Mouse (Mus musculus): ENCODE results near the gene Lpar2. TPM values are rescaled to one million over a fixed set of nuclear protein-coding genes. Genes with fewer than 3 reads are reported as not detected.

The Lpar2 gene
- polyA plus RNA-seq (2017; shearing (Covaris generic)) = 0.06 TPM

GRCm38 (mm10) chr8:69822386-69823191 lies at the start of gene Lpar2:
TSS of gene Lpar2 (plus strand) at chr8:69822429.

GRCm38 (mm10) chr8:69774503-69775148 lies 47.6 kb upstream of the Lpar2 start, which contains the start of gene Gm20422:
TSS of gene Gm20422 (minus strand) at chr8:69774886.

GRCm38 (mm10) chr8:69790773-69791367 lies 31.4 kb upstream of the Lpar2 start, which contains the start of the genes Atp13a1 and Zfp866:
TSS of gene Atp13a1 (plus strand) at chr8:69791163.
TSS of gene Zfp866 (minus strand) at chr8:69791178.

GRCm38 (mm10) chr8:69808094-69808863 lies 13.9 kb upstream of the Lpar2 start, which contains the start of gene Gmip:
TSS of gene Gmip (plus strand) at chr8:69808679.

GRCm38 (mm10) chr8:69832298-69832853 lies 10.1 kb downstream of the Lpar2 start, which contains the start of gene Pbx4:
TSS of gene Pbx4 (plus strand) at chr8:69832491.

Other genes with a start within 250 kb of the Lpar2 start
- gene Zfp868, start 196.9 kb upstream of the Lpar2 start, polyA plus RNA-seq (2017; shearing (Covaris generic)) = 47.5 TPM
- gene Zfp964, start 167.9 kb upstream of the Lpar2 start, polyA plus RNA-seq (2017; shearing (Covaris generic)) = 0.16 TPM
- 104 TPM for gene Zfp869, start 111.7 kb upstream of the Lpar2 start, polyA plus RNA-seq (2017; shearing (Covaris generic))
- 7.9 TPM for gene Zfp963, start 72.5 kb upstream of the Lpar2 start, polyA plus RNA-seq (2017; shearing (Covaris generic))
- gene Gm20422, start 47.5 kb upstream of the Lpar2 start, polyA plus RNA-seq (2017; shearing (Covaris generic)) = 1.2 TPM
- gene Atp13a1, start 31.3 kb upstream of the Lpar2 start, polyA plus RNA-seq (2017; shearing (Covaris generic)) = 109 TPM
- gene Zfp866, start 31.3 kb upstream of the Lpar2 start, polyA plus RNA-seq (2017; shearing (Covaris generic)) = 30.1 TPM
- 168 TPM for gene Gmip, start 13.8 kb upstream of the Lpar2 start, polyA plus RNA-seq (2017; shearing (Covaris generic))
- 7.5 TPM for gene Pbx4, start 10.1 kb downstream of the Lpar2 start, polyA plus RNA-seq (2017; shearing (Covaris generic))
- not detected for gene Cilp2, start 65.3 kb downstream of the Lpar2 start, polyA plus RNA-seq (2017; shearing (Covaris generic))
- 1.3 TPM for gene Tssk6, start 79.8 kb downstream of the Lpar2 start, polyA plus RNA-seq (2017; shearing (Covaris generic))
- gene Ndufa13, start 80.1 kb downstream of the Lpar2 start, polyA plus RNA-seq (2017; shearing (Covaris generic)) = 80.1 TPM
- 1.7 TPM for gene Yjefn3, start 80.3 kb downstream of the Lpar2 start, polyA plus RNA-seq (2017; shearing (Covaris generic))
- gene Gatad2a, start 174.0 kb downstream of the Lpar2 start, polyA plus RNA-seq (2017; shearing (Covaris generic)) = 116 TPM
- gene Mau2, start 220.3 kb downstream of the Lpar2 start, polyA plus RNA-seq (2017; shearing (Covaris generic)) = 143 TPM
- gene Sugp1, start 220.4 kb downstream of the Lpar2 start, polyA plus RNA-seq (2017; shearing (Covaris generic)) = 52.6 TPM